Comparison of ENCODE assay signal across 10 mouse cellular contexts in genomic region chr6:98666388-98666989, GRCm38 (mm10).
A peak's percentile ranks its signal among the peaks of the same experiment; 100 is the strongest.
DNase-seq lines count a peak whose midpoint lies in the region; ATAC-seq and TF ChIP-seq lines count a peak whose summit lies in the region.
"Had no signal": no experiment of that assay in that cellular context is flagged by ENCODE, and none has a peak within 500 bp of the region (broad histone marks: within the 10 kb centered on the region; RNA-seq: fewer than 3 reads in every experiment).

No protein-coding gene starts in this region.

- no peak for TF ChIP-seq EP300 in heart, postnatal 0 days (IDR thresholded peaks at IDR 0.05; ENCODE audit: low read depth)

- 0 out of 2 replicates have a peak overlapping the region, but pooled peaks have one; percentile 18 for H3K4me2 ChIP-seq in heart, postnatal 0 days (ENCODE audit: low read depth, low read length)
- peak overlapping the region; percentile 5; the same call in 1 of the 2 replicates for H3K4me2 ChIP-seq in hindbrain, embryonic 11.5 days (replicated peaks; ENCODE audit: low read depth, low read length)
- peak overlapping the region; percentile 39 for H3K4me2 ChIP-seq in midbrain, embryonic 13.5 days (replicated peaks)
- H3K4me2 ChIP-seq: embryonic facial prominence, embryonic 15.5 days had no signal

- DNase-seq in heart, postnatal 0 days (ENCODE audit: low spot score): no peak
- DNase-seq in heart, adult 8-10 months (ENCODE audit: low spot score): no peak
- peak; percentile 12 for DNase-seq in embryo, embryonic 11 days
- peak; percentile 29 for DNase-seq in hindbrain, embryonic 11.5 days (ENCODE audit: low spot score)
- no peak for DNase-seq in layer of hippocampus, postnatal 14 days (ENCODE audit: low spot score in 2 of 2)
- DNase-seq in lung, postnatal 36 days: no peak
- DNase-seq: lung, postnatal 14 days; right cerebral cortex, postnatal 25 days had no signal

- H3K27me3 ChIP-seq in heart, postnatal 0 days (ENCODE audit: control insufficient read depth, insufficient read depth, low read length): no peaks in the 10 kb centered on the region
- no peaks in the 10 kb centered on the region for H3K27me3 ChIP-seq in hindbrain, embryonic 11.5 days (ENCODE audit: control insufficient read depth, insufficient read depth, low read length)
- no peaks in the 10 kb centered on the region for H3K27me3 ChIP-seq in midbrain, embryonic 13.5 days
- H3K27me3 ChIP-seq: embryonic facial prominence, embryonic 15.5 days had no signal

- 17% methylated on average over 11 of the region's 11 CpGs for WGBS in heart, postnatal 0 days
- 9% methylated on average over 11 of the region's 11 CpGs for WGBS in hindbrain, embryonic 11.5 days
- 9% methylated on average over 11 of the region's 11 CpGs for WGBS in midbrain, embryonic 13.5 days

- no peak overlapping the region for H3K27ac ChIP-seq in heart, postnatal 0 days (ENCODE audit: low read depth)
- H3K27ac ChIP-seq in hindbrain, embryonic 11.5 days (ENCODE audit: low read depth, low read length): no peak overlapping the region
- no peak overlapping the region for H3K27ac ChIP-seq in midbrain, embryonic 13.5 days
- H3K27ac ChIP-seq: embryonic facial prominence, embryonic 15.5 days had no signal

- TF ChIP-seq CTCF in heart, postnatal 0 days (IDR thresholded peaks at IDR 0.05; ENCODE audit: low read depth): no peak

- H3K4me3 ChIP-seq in heart, postnatal 0 days (ENCODE audit: low read depth, low read length): no peak overlapping the region
- no peak overlapping the region for H3K4me3 ChIP-seq in hindbrain, embryonic 11.5 days (ENCODE audit: low read depth, low read length)
- no peak overlapping the region for H3K4me3 ChIP-seq in midbrain, embryonic 13.5 days (replicated peaks)
- H3K4me3 ChIP-seq: embryonic facial prominence, embryonic 15.5 days had no signal

- no peaks in the 10 kb centered on the region for H3K4me1 ChIP-seq in heart, postnatal 0 days (ENCODE audit: control insufficient read depth, insufficient read depth)
- H3K4me1 ChIP-seq in hindbrain, embryonic 11.5 days (replicated peaks; ENCODE audit: control insufficient read depth, insufficient read depth, low read length): peaks cover 3% of the 10 kb centered on the region; the same call in 1 of the 2 replicates
- peaks cover 6% of the 10 kb centered on the region for H3K4me1 ChIP-seq in midbrain, embryonic 13.5 days (replicated peaks)

- H3K9me3 ChIP-seq in heart, postnatal 0 days (replicated peaks; ENCODE audit: control insufficient read depth, low read length): 0 out of 2 replicates have a peak, but pooled peaks cover 3% of the 10 kb centered on the region
- H3K9me3 ChIP-seq in hindbrain, embryonic 11.5 days (ENCODE audit: control insufficient read depth, low read length): no peaks in the 10 kb centered on the region
- H3K9me3 ChIP-seq in midbrain, embryonic 13.5 days: no peaks in the 10 kb centered on the region
- H3K9me3 ChIP-seq: embryonic facial prominence, embryonic 15.5 days had no signal

- H3K9ac ChIP-seq in heart, postnatal 0 days (replicated peaks; ENCODE audit: low read depth, low read length): no peak overlapping the region
- H3K9ac ChIP-seq in hindbrain, embryonic 11.5 days (ENCODE audit: low read depth, low read length): no peak overlapping the region
- no peak overlapping the region for H3K9ac ChIP-seq in midbrain, embryonic 13.5 days (replicated peaks)
- H3K9ac ChIP-seq: embryonic facial prominence, embryonic 15.5 days had no signal

- no peak for ATAC-seq in heart, postnatal 0 days (ENCODE audit: insufficient read depth, low read depth)
- no peak for ATAC-seq in hindbrain, embryonic 11.5 days (ENCODE audit: low FRiP score)
- ATAC-seq in midbrain, embryonic 13.5 days: no peak

- H3K36me3 ChIP-seq in heart, postnatal 0 days (replicated peaks; ENCODE audit: control insufficient read depth, insufficient read depth, low read length): no peaks in the 10 kb centered on the region
- H3K36me3 ChIP-seq in hindbrain, embryonic 11.5 days (ENCODE audit: control insufficient read depth, insufficient read depth, low read length): no peaks in the 10 kb centered on the region
- H3K36me3 ChIP-seq in midbrain, embryonic 13.5 days: no peaks in the 10 kb centered on the region
- H3K36me3 ChIP-seq: embryonic facial prominence, embryonic 15.5 days had no signal

Comparison
In these comparisons a context has a peak if more than half of its experiments do, and no peak if none do; other contexts are left out.
1. DNase-seq: peak in embryo, embryonic 11 days (single experiment) and hindbrain, embryonic 11.5 days (single experiment); none in heart, postnatal 0 days (single experiment), heart, adult 8-10 months (single experiment), layer of hippocampus, postnatal 14 days (0 of 2) and lung, postnatal 36 days (single experiment).
2. Peak in every context shown above with its lines, with median percentiles within 50 percentile points of each other: H3K4me2 ChIP-seq.